Mouse (Mus musculus) embryonic facial prominence, embryonic 11.5 days (tissue): ENCODE data around the gene 4930518I15Rik. TPM values are rescaled to one million over a fixed set of nuclear protein-coding genes. Genes with fewer than 3 reads are reported as not detected.
"Not testable (repeated sequence)": the region's sequence is repeated elsewhere in the genome, so short reads cannot be mapped to it uniquely, and the experiment has no call there.

Source experiments
- ATAC-seq: fragments of 200-750 bp; cut with Nextera tagmentation; replicated peaks from 2 replicates; pipeline ENCODE4 v1.8.0; 2017; ENCODE audit warnings: low read depth; ENCODE audit not compliant: insufficient number of reproducible peaks, low FRiP score, low TSS enrichment
- DNase-seq: peaks from one replicate; pipeline ENCODE4 v3.0.0-alpha.2; 2015; ENCODE audit warnings: low spot score
- H3K27ac ChIP-seq: fragments of 300-500 bp; sonication (generic); replicated peaks from 2 replicates; pipeline ENCODE4 v1.5.1; 2014; ENCODE audit warnings: mild to moderate bottlenecking, low read depth, low read length, control low read depth
- H3K27me3 ChIP-seq: fragments of 300-500 bp; sonication (generic); 2 replicates; pipeline ENCODE4 v1.6.1; 2014; ENCODE audit warnings: mild to moderate bottlenecking, low read length, moderate library complexity, mixed read lengths; ENCODE audit not compliant: control insufficient read depth, insufficient read depth
- H3K36me3 ChIP-seq: fragments of 300-500 bp; sonication (generic); replicated peaks from 2 replicates; pipeline ENCODE4 v1.6.1; 2014; ENCODE audit warnings: low read depth, mild to moderate bottlenecking, low read length, moderate library complexity, mixed read lengths; ENCODE audit not compliant: control insufficient read depth, insufficient read depth
- H3K4me1 ChIP-seq: fragments of 300-500 bp; sonication (generic); 2 replicates; pipeline ENCODE4 v1.6.1; 2014; ENCODE audit warnings: low read length, mixed read lengths; ENCODE audit not compliant: control insufficient read depth, insufficient read depth
- H3K4me2 ChIP-seq: fragments of 300-500 bp; sonication (generic); 2 replicates; pipeline ENCODE4 v1.6.1; 2014; ENCODE audit warnings: low read depth, mild to moderate bottlenecking, control low read depth, low read length, moderate library complexity
- H3K4me3 ChIP-seq: fragments of 300-500 bp; sonication (generic); 2 replicates; pipeline ENCODE4 v1.5.1; 2014; ENCODE audit warnings: low read depth, low read length, control low read depth
- H3K9ac ChIP-seq: fragments of 300-500 bp; sonication (generic); replicated peaks from 2 replicates; pipeline ENCODE4 v1.6.1; 2014; ENCODE audit warnings: mild to moderate bottlenecking, control low read depth, low read length
- H3K9me3 ChIP-seq: fragments of 300-500 bp; sonication (generic); replicated peaks from 2 replicates; pipeline ENCODE4 v1.6.1; 2016; ENCODE audit warnings: mild to moderate bottlenecking, low read length, inconsistent platforms, mixed read lengths; ENCODE audit not compliant: control insufficient read depth
- WGBS: fragments of 180-500 bp; shearing (Covaris S2); extraction: QIAGEN DNeasy Blood & Tissue Kit; methylation state at CpG from one replicate; pipeline ENCODE4 v1.1.7; 2014; 5-methylcytosine and 5-hydroxymethylcytosine counted together
- polyA plus RNA-seq: library from polyadenylated mRNA; unstranded; fragments of >200 nt; fragmentation: Nextera tagmentation; extraction: Ambion mirVana; gene quantifications from 2 replicates; pipeline ENCODE4 v1.2.1, GENCODE M21; 2014

Gene 4930518I15Rik
- polyA plus RNA-seq, 1 experiment from 2014 or later = 4.3 TPM

DNA sequence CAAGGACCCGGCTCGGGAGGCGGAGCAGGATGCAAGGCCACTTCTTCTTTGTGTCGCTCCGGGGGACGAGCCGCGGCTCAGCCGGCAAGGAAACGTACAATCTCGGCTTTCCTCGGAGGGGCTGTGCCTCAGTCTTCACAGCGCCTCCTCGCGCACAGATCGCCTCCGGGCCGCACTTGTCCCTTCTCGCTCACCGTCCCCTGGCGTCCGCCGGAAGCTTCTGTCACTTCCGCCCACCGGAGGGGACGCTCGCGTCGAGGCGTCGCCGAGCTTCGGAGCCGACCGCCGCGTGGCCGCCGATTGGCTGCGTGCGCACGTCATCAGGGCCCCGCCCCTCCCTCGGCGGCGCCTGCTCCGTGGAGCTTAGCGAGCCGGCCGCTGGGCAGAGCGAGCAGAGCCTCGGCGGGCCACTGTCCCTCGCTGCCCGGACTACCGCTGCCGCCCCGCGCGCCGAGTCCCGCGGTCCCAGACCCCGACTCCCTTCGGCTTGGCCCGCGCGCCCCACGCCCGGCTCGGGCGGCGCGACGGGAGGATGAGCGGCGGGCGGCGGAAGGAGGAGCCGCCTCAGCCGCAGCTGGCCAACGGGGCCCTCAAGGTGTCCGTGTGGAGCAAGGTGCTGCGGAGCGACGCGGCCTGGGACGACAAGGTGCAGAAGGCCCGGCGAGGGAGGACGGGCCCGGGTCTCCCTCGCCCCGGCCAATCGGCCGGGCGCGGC is 5.2 kb upstream of the 4930518I15Rik start, which contains the start of gene Rab5if:
Gene Rab5if, plus strand, starts transcription at position 357 of the 715 bp plus-strand sequence.
- peak within 1 kb of the TSS; percentile 92 for H3K4me3 ChIP-seq
- DNase-seq (peak; percentile 98), ATAC-seq (peak; percentile 94)
- no peaks in the 10 kb centered on the region for H3K4me1 ChIP-seq
- peak within 1 kb of the TSS; percentile 86 for H3K4me2 ChIP-seq
- H3K36me3 ChIP-seq = no peaks in the 10 kb centered on the region; the same call in 1 of the 2 replicates
- H3K27me3 ChIP-seq = no peaks in the 10 kb centered on the region
- peak within 1 kb of the TSS; percentile 85 for H3K27ac ChIP-seq
- WGBS = under 1% methylated on average over 89 of the region's 98 CpGs
- H3K9me3 ChIP-seq = no peaks in the 10 kb centered on the region
- H3K9ac ChIP-seq = peak within 1 kb of the TSS; percentile 90

DNA sequence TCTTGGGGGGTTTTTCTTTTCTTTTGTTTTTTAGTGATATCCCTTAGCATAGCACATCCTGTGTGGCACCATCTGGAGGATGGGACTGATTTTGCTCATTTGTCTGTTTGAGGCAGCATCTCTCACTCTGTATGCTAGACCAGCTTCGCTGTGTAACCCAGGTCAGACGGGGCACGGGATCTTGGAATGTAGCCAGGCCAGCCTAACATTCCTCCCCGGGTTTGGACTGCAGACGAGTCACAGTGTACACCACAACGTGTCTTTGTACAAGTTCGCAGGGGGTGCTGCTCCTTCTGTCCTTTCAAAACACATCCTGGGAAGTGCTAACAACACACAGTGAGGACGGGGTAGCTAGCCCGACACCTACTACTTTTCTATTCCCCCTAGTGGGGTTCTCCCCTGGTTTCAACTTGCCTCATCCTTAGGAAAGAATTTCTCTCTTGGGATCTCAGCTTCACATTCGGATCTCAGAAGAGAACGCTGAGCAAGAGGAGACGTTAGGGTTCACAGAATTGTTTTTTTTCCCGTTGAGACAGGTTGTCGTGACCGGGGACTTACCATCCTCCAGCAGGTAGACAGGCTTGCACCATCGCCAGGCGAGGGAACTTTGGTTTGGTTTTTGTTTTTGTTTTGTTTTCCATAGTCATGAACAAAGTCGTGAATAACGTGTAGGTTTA is 4.4 kb upstream of the 4930518I15Rik start:
- H3K4me3 ChIP-seq = peak overlapping the region; percentile 92
- no peaks in the 10 kb centered on the region for H3K27me3 ChIP-seq
- no peaks in the 10 kb centered on the region for H3K4me1 ChIP-seq
- peak; percentile 29; the same call in 1 of the 2 replicates for ATAC-seq
- H3K27ac ChIP-seq = peak overlapping the region; percentile 85
- peak overlapping the region; percentile 64 for H3K4me2 ChIP-seq
- no peaks in the 10 kb centered on the region for H3K9me3 ChIP-seq
- peak overlapping the region; percentile 90 for H3K9ac ChIP-seq
- H3K36me3 ChIP-seq = no peaks in the 10 kb centered on the region; the same call in 1 of the 2 replicates
- WGBS = 0% methylated on average over 19 of the region's 19 CpGs
- DNase-seq = peak; percentile 48

DNA sequence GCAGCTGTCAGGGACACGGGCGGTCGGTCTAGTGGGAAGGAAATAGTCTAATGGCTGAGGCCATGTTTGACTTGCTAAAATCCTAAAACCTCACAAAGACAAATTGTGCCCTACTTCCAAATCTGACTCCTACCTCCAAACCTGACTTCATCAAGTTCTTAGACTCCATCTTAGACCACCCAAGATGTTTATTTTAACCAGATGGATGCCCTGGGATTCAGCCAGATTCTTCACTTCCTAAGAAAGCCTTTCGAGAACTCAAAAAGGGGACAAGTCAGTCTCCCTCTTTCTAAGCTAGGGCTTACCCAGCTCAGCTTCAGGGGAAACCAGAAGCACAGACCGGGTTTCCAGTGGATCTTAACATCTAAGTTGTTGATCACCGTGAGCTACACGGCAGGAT is 925 bp upstream of the 4930518I15Rik start:
- H3K4me1 ChIP-seq = no peaks in the 10 kb centered on the region
- H3K27me3 ChIP-seq = no peaks in the 10 kb centered on the region
- WGBS = 79% methylated on average over 7 of the region's 7 CpGs
- H3K27ac ChIP-seq = no peak overlapping the region
- no peak for DNase-seq
- no peak overlapping the region for H3K4me3 ChIP-seq
- H3K36me3 ChIP-seq = no peaks in the 10 kb centered on the region; the same call in 1 of the 2 replicates
- H3K4me2 ChIP-seq = no peak overlapping the region
- H3K9ac ChIP-seq = no peak overlapping the region
- H3K9me3 ChIP-seq = no peaks in the 10 kb centered on the region
- no peak for ATAC-seq

DNA sequence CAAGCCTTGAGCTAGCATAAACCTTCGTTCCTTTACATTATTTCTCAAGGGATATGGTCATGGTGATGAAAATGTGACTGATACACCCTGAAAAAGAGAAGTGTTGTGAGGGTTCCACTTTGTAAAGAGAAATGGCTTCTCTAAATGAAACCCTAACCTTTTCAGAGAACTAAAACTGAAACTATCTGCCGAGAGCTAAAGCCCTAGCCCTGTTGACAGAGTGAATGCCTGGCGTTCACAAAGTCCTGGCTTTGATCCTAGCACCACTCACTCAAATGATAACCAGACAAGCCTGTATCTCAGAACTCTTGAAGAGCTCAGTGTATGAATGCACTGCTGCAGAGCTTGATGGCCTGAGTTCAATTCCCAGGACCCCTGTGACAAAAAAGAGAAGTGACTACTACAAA is 358 bp downstream of the 4930518I15Rik start:
- H3K4me1 ChIP-seq = no peaks in the 10 kb centered on the region
- H3K27me3 ChIP-seq = no peaks in the 10 kb centered on the region
- no peak overlapping the region for H3K4me2 ChIP-seq
- H3K9ac ChIP-seq = no peak overlapping the region
- H3K27ac ChIP-seq = no peak overlapping the region
- WGBS = 84% methylated on average over 3 of the region's 3 CpGs
- no peak overlapping the region for H3K4me3 ChIP-seq
- no peak for ATAC-seq
- no peaks in the 10 kb centered on the region; the same call in 1 of the 2 replicates for H3K36me3 ChIP-seq
- H3K9me3 ChIP-seq = no peaks in the 10 kb centered on the region
- DNase-seq = no peak

DNA sequence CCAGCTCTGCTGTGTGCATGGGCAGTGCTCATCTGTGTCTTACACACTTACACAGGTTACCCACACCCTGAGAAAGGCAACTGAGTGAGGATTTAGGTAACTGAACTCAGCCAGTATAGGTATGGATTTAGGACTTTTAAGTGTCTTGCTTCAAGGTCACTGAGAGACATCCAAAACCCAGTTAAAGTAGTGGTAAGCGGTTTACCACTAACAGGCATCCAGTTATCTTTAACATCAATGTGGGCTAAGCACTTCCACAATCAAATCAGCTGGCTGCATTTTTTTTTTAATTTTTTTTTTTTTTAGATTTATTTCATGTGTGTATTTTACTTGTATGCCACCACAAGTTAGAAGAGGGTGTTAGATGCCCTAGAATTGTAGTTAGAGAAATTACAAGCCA is 1.4 kb downstream of the 4930518I15Rik start:
- no peak for DNase-seq
- Histone ChIP-seq H3K36me3 (peaks cover 3% of the 10 kb centered on the region; the same call in 1 of the 2 replicates), H3K9me3 (no peaks in the 10 kb centered on the region), H3K27me3 (no peaks in the 10 kb centered on the region), H3K9ac (no peak overlapping the region), H3K4me3 (no peak overlapping the region; the same call in 1 of the 2 replicates), H3K27ac (no peak overlapping the region), H3K4me2 (no peak overlapping the region), H3K4me1 (no peaks in the 10 kb centered on the region)
- WGBS = 87% methylated on average over 1 of the region's 1 CpGs
- ATAC-seq = no peak

DNA sequence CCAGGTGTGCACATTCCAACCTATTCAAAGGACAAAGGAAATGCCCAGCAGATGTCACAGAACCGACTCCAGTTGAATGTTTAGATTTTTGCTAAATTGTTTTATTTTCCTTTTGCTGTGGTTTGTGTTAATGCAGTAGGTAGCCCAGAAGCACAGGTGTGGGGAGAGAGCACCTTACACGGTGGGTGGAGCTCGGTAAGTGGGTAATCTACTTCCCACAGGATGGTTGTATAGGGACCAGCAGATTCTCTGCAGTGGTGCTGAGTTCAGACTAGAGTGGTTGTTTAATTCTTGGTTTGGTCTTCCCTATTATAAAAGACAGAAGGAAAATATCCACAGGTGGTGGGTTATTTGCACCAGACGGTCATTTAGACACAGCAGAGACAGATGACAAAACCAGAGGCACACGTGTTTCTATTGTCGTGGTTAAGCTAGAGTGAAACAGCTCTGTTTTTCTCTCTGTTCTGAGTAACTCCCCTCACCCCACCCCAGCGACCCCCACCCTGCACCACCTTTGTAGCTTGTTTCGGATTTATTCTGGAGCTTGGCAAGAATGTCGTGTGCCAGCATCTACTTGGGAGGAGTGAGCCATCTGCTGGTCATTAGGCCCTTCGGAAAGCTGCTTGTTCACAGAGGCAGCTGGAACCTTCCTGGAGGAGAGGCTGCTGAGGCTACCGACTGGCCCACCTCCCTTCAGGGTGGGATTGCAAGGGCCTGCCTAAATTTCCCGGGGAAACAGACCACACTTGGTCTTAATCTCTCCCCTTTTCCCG is 3.6 kb downstream of the 4930518I15Rik start:
- not testable (repeated sequence) for H3K4me1 ChIP-seq, H3K9ac ChIP-seq, H3K9me3 ChIP-seq, H3K27ac ChIP-seq, H3K4me3 ChIP-seq, H3K27me3 ChIP-seq, ATAC-seq, H3K4me2 ChIP-seq
- peaks cover 11% of the 10 kb centered on the region for H3K36me3 ChIP-seq
- peak; percentile 59 for DNase-seq
- WGBS = 54% methylated on average over 13 of the region's 13 CpGs

DNA sequence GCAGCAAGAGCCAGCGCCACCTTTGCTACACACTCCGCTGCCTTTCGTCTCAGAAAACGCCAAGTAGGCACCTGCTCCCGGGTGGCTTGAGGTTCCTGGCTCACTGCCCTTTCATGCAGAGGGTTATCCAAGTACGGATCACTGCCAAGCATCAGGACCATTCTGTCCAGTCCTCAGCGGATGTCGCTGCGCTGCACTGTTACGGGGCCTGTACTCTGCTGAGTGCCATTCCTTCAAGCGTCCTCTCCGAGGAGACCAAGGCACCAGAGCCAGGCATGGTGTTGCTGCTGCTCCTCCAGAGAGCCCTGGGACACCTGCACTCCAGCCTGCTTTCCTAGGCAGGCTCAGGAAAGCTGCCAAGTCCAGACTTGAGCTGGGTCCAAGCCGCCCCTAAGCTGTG is 4.2 kb downstream of the 4930518I15Rik start:
- H3K27ac ChIP-seq, H3K4me1 ChIP-seq, H3K9ac ChIP-seq, DNase-seq, ATAC-seq, H3K4me3 ChIP-seq, H3K27me3 ChIP-seq, H3K4me2 ChIP-seq, H3K9me3 ChIP-seq: not testable (repeated sequence)
- peaks cover 11% of the 10 kb centered on the region for H3K36me3 ChIP-seq
- WGBS = 89% methylated on average over 8 of the region's 13 CpGs
